Mouse (Mus musculus) kidney, adult 18-20 months (tissue): Measurements from ENCODE around the gene Col9a2.

Source experiments
- DNase-seq: peaks from one replicate; pipeline ENCODE4 v3.0.0; 2021

Col9a2 gene

DNA sequence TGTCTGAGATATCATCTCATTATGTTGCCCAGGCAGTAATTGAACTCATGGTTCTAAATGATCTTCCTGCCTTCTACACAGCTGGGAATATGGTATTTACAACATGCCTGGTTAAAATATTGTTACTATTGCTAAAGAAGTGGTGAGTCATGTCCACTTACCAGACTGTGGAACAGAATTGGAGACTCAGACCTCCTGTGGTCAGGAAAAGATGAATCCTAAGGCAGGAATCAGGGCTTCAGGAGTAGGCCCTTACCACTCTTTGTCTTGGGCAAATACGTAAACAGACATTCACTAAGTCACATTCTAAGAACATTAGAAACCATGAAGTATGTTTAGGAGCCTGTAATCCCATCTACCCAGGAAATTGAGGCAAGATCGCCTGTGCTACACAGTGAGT is 49.5 kb downstream of the Col9a2 start:
- no peak for DNase-seq

DNA sequence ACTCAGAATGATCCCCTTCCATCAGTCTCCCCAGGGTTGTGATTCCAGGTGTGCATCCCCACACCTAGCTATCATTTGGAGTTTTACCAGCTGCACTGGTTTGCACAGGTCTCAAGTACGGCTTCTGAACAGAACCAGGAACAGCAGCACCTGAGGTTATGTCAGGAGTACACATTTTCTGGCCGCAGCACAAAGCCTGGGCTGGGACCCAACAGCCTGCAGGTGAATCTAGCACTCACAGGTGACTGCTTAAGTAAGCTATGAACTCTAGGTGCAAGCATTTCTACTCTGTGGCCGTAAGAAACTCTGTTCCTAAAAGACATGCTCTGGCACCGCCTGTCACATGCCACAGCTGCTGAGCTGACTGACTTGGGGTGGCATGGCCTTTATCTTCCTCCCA is 51.0 kb downstream of the Col9a2 start:
- DNase-seq: peak; percentile 27

DNA sequence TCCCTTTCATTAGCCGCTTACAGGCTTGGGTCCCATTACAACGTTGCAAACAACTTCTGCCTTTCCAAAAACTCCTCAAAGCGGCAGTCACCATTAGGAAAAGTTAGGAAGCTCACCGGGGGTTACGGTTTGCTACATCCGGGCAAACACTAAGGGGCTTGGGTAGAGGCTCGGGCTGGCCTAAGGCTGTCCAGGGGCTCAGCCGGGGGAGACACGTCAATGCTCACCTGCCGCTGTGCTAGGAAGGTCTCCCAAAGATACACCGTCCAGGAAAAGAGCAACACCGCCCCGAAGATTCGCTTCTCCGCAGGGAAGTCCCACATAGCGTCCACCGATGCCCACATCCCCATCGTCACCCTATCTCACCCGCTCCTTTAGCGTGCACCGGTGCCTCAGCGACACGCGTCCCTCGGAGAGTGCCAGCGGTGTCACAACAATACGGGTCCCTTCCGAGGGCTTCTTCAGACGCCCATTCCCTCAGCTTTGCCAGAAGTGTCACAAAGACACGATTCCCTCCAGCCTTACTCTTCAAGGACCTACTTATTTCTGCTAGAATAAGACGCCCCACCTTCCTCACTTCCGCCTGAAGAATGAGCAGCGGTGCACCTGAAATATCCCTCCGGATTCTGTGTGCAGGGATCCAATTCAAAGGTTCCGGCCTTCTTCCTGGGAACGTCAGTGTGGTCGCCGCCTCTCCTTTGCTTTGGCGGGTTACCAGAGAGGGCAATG is 58.6 kb downstream of the Col9a2 start, which contains the start of gene Zmpste24:
TSS of gene Zmpste24 (minus strand) at position 592 of the 729 bp plus-strand sequence.
- DNase-seq: peak; percentile 89

- DNase-seq: no peak
Observed at GRCm38 (mm10) chr4:121103304-121103703, 64.1 kb downstream of the Col9a2 start.
